Mouse (Mus musculus) left cerebral cortex, adult 18-20 months (tissue): ENCODE measurements around the gene Gm20817. TPM values are rescaled to one million over a fixed set of nuclear protein-coding genes. Genes with fewer than 3 reads are reported as not detected.
"Not testable (repeated sequence)": the region's sequence is repeated elsewhere in the genome, so short reads cannot be mapped to it uniquely, and the experiment has no call there.

Source experiments
- DNase-seq, 2 experiments: peaks; one replicate each; pipeline ENCODE4 v3.0.0; 2021 to 2022; ENCODE audit warnings: low spot score in 2 of 2, mixed read lengths in 1 of 2
- long read RNA-seq, 2 experiments: library from polyadenylated mRNA; stranded (forward); transcript quantifications; one replicate each; pipeline ENCODE4 v2.0.0; 2021
- total RNA-seq, 2 experiments: library from RNA; stranded (reverse); gene quantifications; 2 replicates each; pipeline ENCODE4 v1.2.3; 2021

The Gm20817 gene
- total RNA-seq: not detected
- long read RNA-seq, experiment 1: 0 reads
- long read RNA-seq, experiment 2: 0 reads

- not testable (repeated sequence) for DNase-seq
Measured at GRCm38 (mm10) chrY:68832628-68833027, at the start of gene Gm20817. Gene Gm20817 (minus strand): TSS chrY:68832728.
